Mouse (Mus musculus) lung, postnatal 0 days (tissue): Measurements from ENCODE around the gene Arhgap22.

Experiments used
- CTCF ChIP-seq: IDR thresholded peaks from 2 replicates; pipeline ENCODE4 v1.5.1; 2016; ENCODE audit warnings: antibody characterized with exemption, mild to moderate bottlenecking
- EP300 ChIP-seq: IDR thresholded peaks from 2 replicates; pipeline ENCODE4 v1.6.1; 2016; ENCODE audit warnings: antibody characterized with exemption, mild to moderate bottlenecking, control low read depth

GRCm38 (mm10) chr14:33212958-33213309, 892 bp upstream of the Arhgap22 start:
- TF ChIP-seq EP300 = no peak
- TF ChIP-seq CTCF = no peak
